Mouse (Mus musculus) limb, embryonic 13.5 days (tissue): ENCODE measurements around the gene Gm12258. TPM values are rescaled to one million over a fixed set of nuclear protein-coding genes. Genes with fewer than 3 reads are reported as not detected.

Experiments
- ATAC-seq: fragments of 200-750 bp; cut with Nextera tagmentation; 2 replicates; pipeline ENCODE4 v1.8.0; 2017; ENCODE audit warnings: low read depth, moderate number of reproducible peaks, moderate TSS enrichment; ENCODE audit not compliant: low FRiP score
- H3K27ac ChIP-seq: fragments of 300-500 bp; sonication (generic); 2 replicates; pipeline ENCODE4 v1.5.1; 2015; ENCODE audit warnings: inconsistent platforms, mild to moderate bottlenecking, moderate library complexity
- H3K27me3 ChIP-seq: fragments of 300-500 bp; sonication (generic); 2 replicates; pipeline ENCODE4 v1.6.1; 2015; ENCODE audit warnings: mild to moderate bottlenecking, inconsistent platforms
- H3K36me3 ChIP-seq: fragments of 300-500 bp; sonication (generic); 2 replicates; pipeline ENCODE4 v1.6.1; 2015; ENCODE audit warnings: inconsistent platforms, mild to moderate bottlenecking, moderate library complexity
- H3K4me1 ChIP-seq: fragments of 300-500 bp; sonication (generic); 2 replicates; pipeline ENCODE4 v1.6.1; 2015; ENCODE audit warnings: inconsistent platforms
- H3K4me2 ChIP-seq: fragments of 300-500 bp; sonication (generic); replicated peaks from 2 replicates; pipeline ENCODE4 v1.6.1; 2015; ENCODE audit warnings: inconsistent platforms, mild to moderate bottlenecking, moderate library complexity
- H3K4me3 ChIP-seq: fragments of 300-500 bp; sonication (generic); 2 replicates; pipeline ENCODE4 v1.5.1; 2015; ENCODE audit warnings: moderate library complexity, mild to moderate bottlenecking, inconsistent platforms
- H3K9ac ChIP-seq: fragments of 300-500 bp; sonication (generic); 2 replicates; pipeline ENCODE4 v1.6.1; 2015; ENCODE audit warnings: mild to moderate bottlenecking, inconsistent platforms
- H3K9me3 ChIP-seq: fragments of 300-500 bp; sonication (generic); 2 replicates; pipeline ENCODE4 v1.6.1; 2016; ENCODE audit warnings: inconsistent platforms
- WGBS: fragments of 180-500 bp; shearing (Covaris S2); methylation state at CpG from one replicate; pipeline ENCODE4 v1.1.7; 2015; 5-methylcytosine and 5-hydroxymethylcytosine counted together
- polyA plus RNA-seq: library from polyadenylated mRNA; unstranded; fragments of >200 nt; fragmentation: Nextera tagmentation; extraction: Ambion mirVana; gene quantifications from 2 replicates; pipeline ENCODE4 v1.2.1, GENCODE M21; 2015

Gene Gm12258
- polyA plus RNA-seq, 1 experiment from 2014 or later: 12.9 TPM

DNA sequence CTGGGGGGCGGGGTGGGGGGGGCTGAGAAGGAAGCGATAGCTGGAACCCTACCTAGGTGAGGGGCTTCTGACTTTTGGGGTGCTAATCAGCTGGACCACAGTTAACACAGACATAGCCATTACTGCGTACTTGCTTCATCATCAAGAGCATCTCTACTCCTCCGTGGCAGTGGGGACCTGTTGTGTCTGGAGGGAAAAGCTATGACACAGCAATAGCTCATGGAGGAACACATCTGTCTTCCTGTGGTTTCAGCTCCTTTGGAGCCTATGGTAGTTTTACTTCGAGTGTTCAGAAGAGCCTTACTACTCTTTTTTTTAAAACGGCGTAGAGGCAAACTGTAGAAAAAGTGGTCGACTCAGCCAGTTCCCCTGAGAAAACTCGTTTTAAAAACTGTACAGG is 678 bp downstream of the Gm12258 start:
- Histone ChIP-seq H3K36me3 (peaks cover 35% of the 10 kb centered on the region), H3K4me2 (peak overlapping the region; percentile 84), H3K4me3 (peak overlapping the region; percentile 84), H3K27me3 (no peaks in the 10 kb centered on the region), H3K9ac (peak overlapping the region; percentile 87), H3K4me1 (peaks cover 7% of the 10 kb centered on the region), H3K27ac (no peak overlapping the region), H3K9me3 (no peaks in the 10 kb centered on the region)
- ATAC-seq: no peak
- WGBS: 47% methylated on average over 9 of the region's 9 CpGs

DNA sequence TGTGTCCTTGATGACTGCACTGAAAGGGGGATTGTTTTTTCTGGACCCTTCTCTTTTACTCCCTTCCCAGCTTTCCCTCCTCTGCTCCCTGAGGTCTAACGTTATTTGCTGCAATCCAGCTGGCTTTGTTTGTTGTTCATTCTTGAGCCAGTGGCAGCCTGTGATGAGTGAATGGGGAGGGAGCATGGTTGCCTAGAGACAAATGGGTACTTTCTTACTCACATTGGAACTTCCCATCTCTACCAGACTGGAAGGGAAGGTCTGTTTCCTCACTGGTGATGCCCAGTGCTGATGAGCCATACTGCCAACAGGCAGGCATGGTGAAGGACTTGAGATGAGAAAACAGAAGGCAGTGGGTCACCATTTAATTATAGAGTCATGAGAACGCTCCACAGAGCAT is 2.8 kb downstream of the Gm12258 start:
- H3K4me1 ChIP-seq: peaks cover 7% of the 10 kb centered on the region
- no peak overlapping the region for H3K27ac ChIP-seq
- H3K9ac ChIP-seq: no peak overlapping the region
- H3K9me3 ChIP-seq: no peaks in the 10 kb centered on the region
- WGBS: 79% methylated on average over 2 of the region's 2 CpGs
- H3K4me3 ChIP-seq: no peak overlapping the region
- peaks cover 51% of the 10 kb centered on the region for H3K36me3 ChIP-seq
- ATAC-seq: no peak
- H3K4me2 ChIP-seq: no peak overlapping the region
- no peaks in the 10 kb centered on the region for H3K27me3 ChIP-seq

DNA sequence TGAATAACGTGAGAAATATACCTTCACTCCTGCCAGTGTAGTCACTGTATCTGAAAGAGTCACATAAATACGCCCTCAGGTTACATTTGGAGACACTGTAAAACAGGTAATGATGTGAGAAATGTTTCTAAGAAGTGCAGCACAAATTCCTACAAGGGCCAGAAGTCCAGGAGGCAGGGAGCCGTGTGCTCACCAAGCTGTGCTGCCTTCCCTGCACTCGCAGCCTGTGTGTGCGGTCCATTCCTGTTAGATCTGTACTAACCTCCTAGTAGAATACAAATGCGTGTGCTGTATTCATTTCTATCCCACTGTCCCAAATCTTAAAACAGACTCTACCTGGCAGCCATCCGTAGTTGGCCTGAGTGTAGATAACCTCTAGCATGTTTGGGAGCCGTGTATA is 13.8 kb downstream of the Gm12258 start:
- WGBS: 92% methylated on average over 8 of the region's 8 CpGs
- no peak overlapping the region for H3K4me2 ChIP-seq
- H3K4me1 ChIP-seq: no peaks in the 10 kb centered on the region
- no peak overlapping the region for H3K27ac ChIP-seq
- no peak overlapping the region for H3K4me3 ChIP-seq
- H3K9me3 ChIP-seq: peaks cover 32% of the 10 kb centered on the region
- H3K9ac ChIP-seq: no peak overlapping the region
- H3K27me3 ChIP-seq: no peaks in the 10 kb centered on the region
- peaks cover 55% of the 10 kb centered on the region for H3K36me3 ChIP-seq
- no peak for ATAC-seq

DNA sequence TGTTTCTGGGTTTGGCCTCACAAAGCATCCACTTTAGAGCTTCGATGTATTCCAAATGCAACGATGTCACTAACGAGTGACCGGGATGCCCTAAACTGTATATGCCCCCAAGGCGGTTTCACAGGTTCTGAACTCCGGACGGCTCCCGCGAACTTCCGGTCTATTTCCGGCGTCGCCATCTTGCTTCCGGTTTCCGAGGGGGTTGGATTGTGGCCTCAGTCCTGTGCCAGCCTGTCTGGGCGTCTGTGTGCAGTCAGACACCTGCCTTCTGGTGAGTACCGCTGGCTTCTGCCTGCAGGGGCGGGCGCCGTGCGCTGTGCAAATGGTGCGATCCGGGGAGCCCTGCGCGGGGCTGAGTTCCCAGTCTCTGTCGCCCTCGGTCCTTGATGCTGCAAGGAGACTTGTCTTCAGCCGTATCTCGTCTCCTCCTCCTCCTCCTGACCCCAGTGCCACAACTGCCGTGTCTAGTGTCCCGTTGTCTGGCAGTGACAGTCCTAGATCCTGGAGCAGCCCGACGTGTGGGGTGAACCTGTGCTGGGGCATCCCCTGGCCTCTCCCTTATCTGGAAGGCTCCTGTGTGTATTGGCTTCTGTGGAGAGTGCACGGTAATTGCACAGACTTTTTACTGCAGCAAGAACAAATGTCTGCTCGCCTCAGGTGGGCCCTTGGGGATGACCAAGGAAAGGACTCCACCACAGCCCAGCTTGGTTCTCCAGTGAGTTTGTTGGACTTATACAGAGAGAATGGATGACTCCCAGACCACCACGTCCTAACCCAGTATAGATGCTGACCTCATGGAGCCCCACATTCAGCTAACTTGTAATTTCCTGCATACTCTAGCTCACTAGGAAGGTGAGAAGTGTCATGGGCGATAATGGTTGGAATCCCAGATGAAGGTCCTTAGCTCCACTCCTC is 20.3 kb downstream of the Gm12258 start, which contains the start of gene 2810021J22Rik:
2810021J22Rik (plus strand) TSS at position 178 of the 915 bp plus-strand sequence.
- Histone ChIP-seq H3K36me3 (peaks cover 22% of the 10 kb centered on the region), H3K4me1 (peaks cover 14% of the 10 kb centered on the region), H3K4me2 (peak within 1 kb of the TSS; percentile 81), H3K9me3 (no peaks in the 10 kb centered on the region), H3K27ac (peak within 1 kb of the TSS; percentile 75; the same call in 1 of the 2 replicates), H3K9ac (peak within 1 kb of the TSS; percentile 84), H3K27me3 (no peaks in the 10 kb centered on the region), H3K4me3 (peak within 1 kb of the TSS; percentile 74)
- 3% methylated on average over 37 of the region's 37 CpGs for WGBS
- ATAC-seq: peak; percentile 90

DNA sequence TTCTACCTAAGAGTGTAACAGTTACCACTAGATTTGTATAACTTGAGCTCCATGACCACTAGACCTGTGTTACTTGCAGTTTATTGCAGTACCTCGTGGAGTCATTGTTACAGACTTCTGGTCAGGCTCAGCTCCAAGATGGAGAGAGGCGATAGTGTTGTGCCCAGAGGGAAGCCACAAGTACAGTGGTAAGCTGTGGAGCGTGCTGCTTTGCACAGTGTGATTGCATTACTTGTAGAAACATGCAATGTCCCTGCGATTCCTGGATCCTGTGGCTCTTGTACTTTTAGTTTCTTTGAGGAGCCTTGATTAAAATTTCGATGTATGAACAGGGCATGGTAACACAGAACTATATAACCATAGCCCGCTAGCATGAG is 21.0 kb downstream of the Gm12258 start:
- peak overlapping the region; percentile 81 for H3K4me2 ChIP-seq
- peaks cover 22% of the 10 kb centered on the region for H3K36me3 ChIP-seq
- H3K9me3 ChIP-seq: no peaks in the 10 kb centered on the region
- ATAC-seq: no peak
- no peak overlapping the region; the same call in 1 of the 2 replicates for H3K27ac ChIP-seq
- WGBS: 78% methylated on average over 6 of the region's 6 CpGs
- H3K9ac ChIP-seq: peak overlapping the region; percentile 84
- peaks cover 14% of the 10 kb centered on the region for H3K4me1 ChIP-seq
- H3K27me3 ChIP-seq: no peaks in the 10 kb centered on the region
- peak overlapping the region; percentile 74 for H3K4me3 ChIP-seq

DNA sequence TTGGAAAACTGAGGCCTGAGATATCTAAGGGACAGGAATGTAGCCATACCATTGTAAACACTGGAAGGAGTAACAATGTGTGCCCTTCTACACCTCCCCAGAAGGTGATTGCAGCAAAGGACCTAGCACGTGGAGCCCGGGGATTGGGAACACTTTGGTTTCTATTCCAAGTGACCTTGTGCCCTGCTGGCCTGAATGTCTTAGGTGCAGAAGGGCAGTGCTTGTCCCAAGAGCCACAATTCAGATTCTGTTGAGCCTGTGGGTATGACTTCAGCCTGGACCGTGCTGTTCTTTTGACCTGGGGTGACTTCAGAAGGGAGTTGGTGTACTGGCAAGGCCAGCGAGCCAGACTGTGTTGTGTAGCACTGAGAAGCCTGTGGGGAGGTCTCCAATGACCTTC is 24.0 kb downstream of the Gm12258 start:
- Histone ChIP-seq H3K4me1 (peaks cover 14% of the 10 kb centered on the region), H3K4me3 (no peak overlapping the region), H3K9ac (no peak overlapping the region), H3K4me2 (no peak overlapping the region), H3K9me3 (no peaks in the 10 kb centered on the region), H3K27ac (no peak overlapping the region), H3K36me3 (peaks cover 26% of the 10 kb centered on the region), H3K27me3 (no peaks in the 10 kb centered on the region)
- 81% methylated on average over 4 of the region's 4 CpGs for WGBS
- no peak for ATAC-seq

DNA sequence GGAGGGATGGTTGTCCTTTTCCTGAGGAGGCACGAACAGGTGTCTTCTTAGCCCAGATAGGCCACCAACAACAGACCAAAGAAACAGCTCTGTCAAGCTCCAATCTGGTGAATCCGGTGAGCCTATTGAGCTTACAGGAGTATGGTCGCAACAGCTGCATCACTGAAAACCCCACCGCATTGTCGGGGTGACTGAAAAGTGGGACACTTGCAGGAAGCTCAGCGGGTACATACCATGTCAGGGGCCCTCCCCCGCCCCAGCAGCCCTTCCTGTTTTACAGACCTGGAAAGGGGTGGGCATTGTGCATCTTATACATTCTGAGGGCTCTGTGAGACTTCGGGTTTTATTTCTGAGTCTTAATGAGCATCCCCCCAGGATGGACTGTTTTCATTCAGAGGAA is 36.8 kb downstream of the Gm12258 start:
- no peak overlapping the region for H3K27ac ChIP-seq
- H3K9me3 ChIP-seq: no peaks in the 10 kb centered on the region
- H3K4me3 ChIP-seq: no peak overlapping the region
- H3K36me3 ChIP-seq: peaks cover 51% of the 10 kb centered on the region
- no peak overlapping the region for H3K4me2 ChIP-seq
- H3K27me3 ChIP-seq: no peaks in the 10 kb centered on the region
- ATAC-seq: no peak
- WGBS: 82% methylated on average over 8 of the region's 8 CpGs
- H3K4me1 ChIP-seq: 0 out of 2 replicates have a peak, but pooled peaks cover 4% of the 10 kb centered on the region
- H3K9ac ChIP-seq: no peak overlapping the region

DNA sequence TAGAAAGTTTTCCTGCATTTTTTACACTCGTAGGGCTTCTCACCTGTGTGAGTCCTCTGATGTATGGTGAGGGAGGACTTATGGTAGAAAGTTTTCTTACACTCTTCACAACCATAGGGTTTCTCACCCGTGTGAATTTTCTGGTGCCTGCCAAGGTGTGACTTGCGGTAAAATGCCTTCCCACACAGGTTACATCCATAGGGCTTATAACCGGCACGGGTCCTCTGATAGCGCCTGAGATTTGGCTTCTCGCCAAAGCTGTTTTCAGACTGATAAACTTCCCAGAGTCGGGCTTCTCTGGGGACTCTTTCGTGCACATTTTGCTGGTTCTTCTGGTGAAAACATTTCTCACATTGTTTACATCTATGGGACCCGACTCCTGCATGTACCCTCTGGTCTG is 43.6 kb downstream of the Gm12258 start:
- Histone ChIP-seq H3K27ac (no peak overlapping the region), H3K36me3 (peaks cover 70% of the 10 kb centered on the region)
- 95% methylated on average over 10 of the region's 10 CpGs for WGBS

DNA sequence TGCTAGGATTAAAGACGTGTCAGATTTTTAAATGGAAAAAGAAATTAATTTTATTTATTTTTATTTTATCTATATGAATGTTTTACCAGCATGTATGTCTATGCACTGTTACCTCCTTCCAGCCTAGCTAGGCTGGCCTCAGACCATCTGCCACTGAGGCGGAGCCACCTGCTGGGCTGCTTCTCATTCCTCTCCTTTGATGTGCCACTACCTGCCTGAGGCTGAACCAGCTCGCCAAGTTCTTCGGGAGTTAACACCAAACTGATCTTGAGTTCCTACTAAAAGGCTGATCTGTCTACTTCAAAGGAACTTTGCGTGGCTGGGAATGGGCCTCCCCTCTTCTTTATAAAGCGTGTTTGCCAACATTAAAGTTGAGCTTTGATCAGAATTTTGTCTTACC is 47.5 kb downstream of the Gm12258 start:
- Histone ChIP-seq H3K4me3 (no peak overlapping the region), H3K27me3 (no peaks in the 10 kb centered on the region), H3K9ac (no peak overlapping the region), H3K36me3 (peaks cover 84% of the 10 kb centered on the region), H3K9me3 (no peaks in the 10 kb centered on the region), H3K4me2 (no peak overlapping the region), H3K27ac (no peak overlapping the region), H3K4me1 (no peaks in the 10 kb centered on the region)
- no peak for ATAC-seq
- WGBS: 45% methylated on average over 6 of the region's 6 CpGs

More for the DNA sequence above, 43.6 kb downstream of the Gm12258 start:
- no peaks in the 10 kb centered on the region for H3K9me3 ChIP-seq
- H3K4me3 ChIP-seq: no peak overlapping the region
- no peaks in the 10 kb centered on the region for H3K4me1 ChIP-seq
- H3K4me2 ChIP-seq: no peak overlapping the region
- H3K9ac ChIP-seq: no peak overlapping the region
- ATAC-seq: no peak
- H3K27me3 ChIP-seq: no peaks in the 10 kb centered on the region

DNA sequence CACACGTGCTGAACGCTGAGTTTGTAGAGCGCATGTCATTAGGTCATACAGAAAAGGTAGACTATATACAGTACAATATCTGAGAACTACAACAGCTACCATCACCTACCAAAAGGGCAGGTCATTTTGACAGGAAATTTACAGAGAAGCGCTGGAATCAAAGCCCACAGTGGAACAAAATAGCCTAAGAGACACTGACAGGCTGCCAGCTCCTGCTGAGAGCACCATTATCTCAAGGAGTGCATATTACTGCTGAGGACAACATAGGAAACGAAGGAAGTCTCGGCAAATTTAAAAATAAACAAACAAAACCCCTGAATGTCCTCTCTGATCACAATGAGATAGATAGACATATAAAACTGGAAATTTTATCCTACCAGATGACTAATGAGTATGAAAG is 50.5 kb downstream of the Gm12258 start:
- no peaks in the 10 kb centered on the region for H3K9me3 ChIP-seq
- no peak overlapping the region for H3K9ac ChIP-seq
- no peak overlapping the region for H3K4me3 ChIP-seq
- H3K4me1 ChIP-seq: peaks cover under 1% of the 10 kb centered on the region; the same call in 1 of the 2 replicates
- 90% methylated on average over 6 of the region's 6 CpGs for WGBS
- H3K36me3 ChIP-seq: peaks cover 77% of the 10 kb centered on the region
- no peak overlapping the region for H3K27ac ChIP-seq
- H3K27me3 ChIP-seq: no peaks in the 10 kb centered on the region
- no peak overlapping the region for H3K4me2 ChIP-seq
- no peak for ATAC-seq

DNA sequence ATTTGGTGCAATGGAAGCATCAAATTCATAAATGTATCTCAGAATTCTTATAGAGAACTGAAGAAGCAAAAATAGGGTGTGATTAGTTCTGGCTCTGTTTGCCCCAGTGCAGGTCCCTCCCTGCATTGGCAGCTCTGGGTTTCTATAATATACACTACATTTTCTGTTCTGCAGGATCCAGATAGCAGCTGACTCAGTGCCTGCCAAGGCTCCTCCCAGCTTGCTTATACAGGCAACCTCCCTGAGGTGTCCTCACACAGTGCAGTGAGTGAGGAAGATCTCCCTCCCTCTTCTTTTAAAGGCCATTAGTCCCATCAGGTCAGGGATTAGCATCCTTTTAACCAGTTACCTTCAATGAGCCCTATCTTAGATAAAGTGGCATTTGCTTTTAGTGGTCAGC is 54.1 kb downstream of the Gm12258 start:
- Histone ChIP-seq H3K9me3 (no peaks in the 10 kb centered on the region), H3K27ac (no peak overlapping the region), H3K4me2 (no peak overlapping the region), H3K36me3 (peaks cover 48% of the 10 kb centered on the region), H3K4me1 (peaks cover 12% of the 10 kb centered on the region), H3K27me3 (no peaks in the 10 kb centered on the region), H3K4me3 (no peak overlapping the region), H3K9ac (no peak overlapping the region)
- no peak for ATAC-seq

DNA sequence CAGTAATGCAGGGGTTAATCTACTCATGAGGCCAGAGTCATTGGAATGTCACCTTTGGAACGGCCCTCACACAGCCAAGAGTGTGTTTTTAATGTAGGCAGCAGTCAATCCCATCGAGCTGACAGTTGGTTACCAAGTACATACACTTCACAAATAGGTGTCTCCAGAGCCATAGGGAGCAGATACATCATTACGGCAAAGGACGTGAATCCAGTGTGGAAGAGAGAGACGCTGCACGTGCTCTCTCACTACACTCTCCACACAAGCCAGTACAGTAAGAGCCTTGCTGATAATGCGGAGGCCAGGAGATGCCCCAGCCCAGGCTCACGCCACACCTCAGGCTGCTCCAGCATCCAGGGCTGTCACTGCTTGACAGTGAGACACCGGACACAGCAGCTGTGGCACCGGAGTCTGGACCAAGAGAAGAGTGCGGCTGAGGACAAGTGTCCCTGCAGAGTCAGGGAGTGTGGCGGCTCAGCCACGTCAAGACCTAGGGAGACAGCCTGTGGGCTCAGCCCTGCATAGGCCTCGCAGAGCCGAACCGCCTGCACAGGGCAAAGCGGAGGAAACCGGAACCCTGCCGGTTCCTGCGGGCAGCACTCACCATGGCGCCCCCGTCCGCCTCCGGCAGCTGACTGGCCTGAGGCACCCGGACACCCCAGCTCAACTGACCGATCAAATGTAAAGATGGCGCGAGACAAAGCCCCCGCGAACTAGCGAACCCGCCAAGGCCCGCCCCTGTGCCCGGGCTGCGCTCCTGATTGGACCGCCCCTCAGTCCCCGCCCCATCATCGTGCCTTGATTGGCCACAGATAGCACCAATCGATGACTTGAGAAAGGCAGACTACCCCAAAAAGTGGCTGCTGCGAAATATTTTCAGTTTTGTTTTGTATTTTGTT is 56.8 kb downstream of the Gm12258 start, which contains the start of gene Zfp39:
Zfp39 (minus strand) TSS at position 715 of the 899 bp plus-strand sequence.
- Histone ChIP-seq H3K4me3 (peak within 1 kb of the TSS; percentile 77), H3K4me2 (peak within 1 kb of the TSS; percentile 84), H3K4me1 (peaks cover 12% of the 10 kb centered on the region), H3K27ac (peak within 1 kb of the TSS; percentile 81), H3K27me3 (no peaks in the 10 kb centered on the region), H3K9ac (peak within 1 kb of the TSS; percentile 90), H3K9me3 (no peaks in the 10 kb centered on the region), H3K36me3 (peaks cover 27% of the 10 kb centered on the region)
- WGBS: under 1% methylated on average over 40 of the region's 40 CpGs
- peak; percentile 98 for ATAC-seq
